Mouse (Mus musculus) small intestine, adult 2 months (tissue): ENCODE measurements around the gene Eml1.

Source experiments
- CTCF ChIP-seq: fragments of 200-500 bp; IDR thresholded peaks from 2 replicates; pipeline ENCODE4 v1.5.1; 2012; ENCODE audit warnings: low read depth, mild to moderate bottlenecking, control low read depth, inconsistent platforms, low read length, moderate library complexity, mixed read lengths; ENCODE audit not compliant: insufficient replicate concordance, insufficient read length; ENCODE audit errors: extremely low read depth
- POLR2A ChIP-seq: fragments of 200-500 bp; IDR thresholded peaks from 2 replicates; pipeline ENCODE4 v1.6.1; 2012; ENCODE audit warnings: low read depth, mild to moderate bottlenecking, control low read depth, inconsistent platforms, low read length, moderate library complexity

- no peak for TF ChIP-seq CTCF
- no peak for TF ChIP-seq POLR2A
These were observed 19.0 kb downstream of the Eml1 start for GRCm38 (mm10) chr12:108389718-108390117.
